Mouse (Mus musculus) left cerebral cortex, adult 18-20 months (tissue): ENCODE measurements around the gene Rybp. TPM values are rescaled to one million over a fixed set of nuclear protein-coding genes. Genes with fewer than 3 reads are reported as not detected.
A peak's percentile ranks its signal among the peaks of the same experiment; 100 is the strongest.

Experiments used
- DNase-seq, 2 experiments: peaks; one replicate each; pipeline ENCODE4 v3.0.0; 2021 to 2022; ENCODE audit warnings: low spot score in 2 of 2, mixed read lengths in 1 of 2
- long read RNA-seq, 2 experiments: library from polyadenylated mRNA; stranded (forward); transcript quantifications; one replicate each; pipeline ENCODE4 v2.0.0; 2021
- total RNA-seq, 2 experiments: library from RNA; stranded (reverse); gene quantifications; 2 replicates each; pipeline ENCODE4 v1.2.3; 2021

Rybp gene
- total RNA-seq, result 10 to 100 TPM; 48.7 to 59.4 TPM
- long read RNA-seq, experiment 1, partial matches to known transcripts, result 1 of 8 reads
- long read RNA-seq, experiment 1, other reads (novel, unspliced or antisense), result 7 of 8 reads
- long read RNA-seq, experiment 2, full-length matches to known transcripts, result 1 of 9 reads
- long read RNA-seq, experiment 2, partial matches to known transcripts, result 0 of 9 reads
- long read RNA-seq, experiment 2, other reads (novel, unspliced or antisense), result 8 of 9 reads

DNA sequence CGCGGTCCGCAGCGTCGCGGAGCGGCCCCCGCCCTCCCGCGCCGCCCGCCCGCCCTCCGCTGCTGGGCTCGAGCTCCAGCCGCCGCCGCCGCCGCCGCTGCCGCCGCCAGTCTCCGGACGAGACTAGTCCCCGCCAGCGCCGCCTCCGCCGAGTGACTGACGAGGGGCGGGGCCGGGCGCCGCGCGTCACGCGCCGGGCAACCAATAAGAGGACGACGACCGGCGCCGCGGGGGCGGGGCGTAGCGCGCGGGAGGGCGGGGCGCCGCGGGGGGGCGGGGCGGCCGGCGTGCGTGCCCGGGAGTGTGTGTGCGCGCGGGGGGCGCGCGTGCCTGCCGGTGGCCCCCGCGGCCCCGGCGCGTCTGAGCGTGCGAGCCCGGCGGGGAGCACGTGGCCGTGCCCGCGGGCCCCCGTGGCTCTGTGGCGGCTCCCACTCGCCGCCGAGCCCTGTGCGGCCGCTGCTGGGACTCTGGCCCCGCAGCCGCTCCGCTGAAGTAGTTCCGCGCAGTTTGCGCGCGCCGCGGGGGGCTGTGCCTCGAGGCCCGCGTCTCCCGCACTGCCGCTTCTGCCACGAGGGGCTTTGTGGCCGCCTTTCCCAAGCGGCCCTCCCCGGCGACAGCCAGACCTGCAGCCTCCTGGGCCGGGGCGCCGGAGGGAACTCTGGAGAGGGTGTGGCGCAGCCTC is at the start of gene Rybp:
Gene Rybp, minus strand, starts transcription at position 152 of the 682 bp plus-strand sequence.
- DNase-seq, result peak; percentile 90 to 96

DNA sequence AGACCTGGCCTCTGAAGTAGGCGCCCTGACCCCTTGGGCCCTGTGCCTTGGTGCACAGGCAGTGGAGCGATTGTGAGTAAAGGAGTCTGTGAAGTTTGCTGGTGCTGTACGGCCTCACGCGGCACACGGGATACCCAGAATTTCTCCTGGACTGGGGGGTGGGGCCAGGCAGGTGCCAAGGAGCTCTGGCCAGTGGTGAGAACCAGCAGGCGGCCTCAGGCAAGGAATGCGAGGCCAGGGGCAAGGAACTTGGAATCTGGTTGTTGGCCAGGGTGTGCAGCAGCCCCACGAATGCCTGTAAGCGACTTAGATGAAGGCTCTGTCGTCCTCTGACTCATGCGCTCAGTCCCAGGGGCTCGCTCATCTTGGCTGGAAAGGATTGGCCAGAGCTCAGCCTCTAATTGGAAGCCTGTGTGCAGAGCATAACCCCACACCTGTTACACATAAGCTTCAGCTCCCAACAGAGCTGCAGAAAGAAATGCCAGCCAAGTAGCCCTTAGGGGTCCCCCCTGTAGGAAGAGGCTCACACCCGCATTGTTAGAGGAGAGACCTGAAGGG is 49.4 kb upstream of the Rybp start:
- DNase-seq, result no peak

DNA sequence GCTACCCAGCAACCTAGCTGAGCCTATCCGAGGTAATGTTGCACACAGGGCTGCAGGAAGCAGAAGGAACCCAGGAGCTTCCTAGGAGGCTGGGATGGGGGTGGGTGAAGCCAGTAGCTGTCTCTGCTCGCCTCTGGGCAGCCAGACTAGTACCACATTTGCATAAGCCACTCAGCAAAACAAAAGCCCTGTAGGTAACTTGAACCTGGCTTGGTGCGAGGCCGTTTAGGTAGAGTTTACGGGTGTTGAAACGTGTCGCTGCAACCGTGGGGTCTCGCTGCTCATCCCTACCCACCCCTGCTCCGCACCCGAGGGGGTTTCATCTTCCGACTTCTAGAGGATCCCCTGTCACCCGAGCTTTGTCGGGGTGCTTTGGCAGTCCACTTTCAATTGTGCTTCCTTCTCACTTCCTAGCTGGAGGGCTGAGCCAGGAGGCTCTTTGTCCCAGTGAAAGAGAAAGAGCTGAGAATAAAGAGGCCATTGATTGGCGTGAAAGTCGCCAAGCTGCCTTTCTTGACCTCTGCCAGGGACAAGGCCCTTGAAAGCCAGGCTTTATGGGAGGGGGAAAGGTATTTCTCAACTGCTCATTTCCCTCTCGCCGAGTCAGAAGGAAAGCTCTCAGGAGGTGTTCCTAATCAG is 48.3 kb upstream of the Rybp start:
- no peak for DNase-seq

DNA sequence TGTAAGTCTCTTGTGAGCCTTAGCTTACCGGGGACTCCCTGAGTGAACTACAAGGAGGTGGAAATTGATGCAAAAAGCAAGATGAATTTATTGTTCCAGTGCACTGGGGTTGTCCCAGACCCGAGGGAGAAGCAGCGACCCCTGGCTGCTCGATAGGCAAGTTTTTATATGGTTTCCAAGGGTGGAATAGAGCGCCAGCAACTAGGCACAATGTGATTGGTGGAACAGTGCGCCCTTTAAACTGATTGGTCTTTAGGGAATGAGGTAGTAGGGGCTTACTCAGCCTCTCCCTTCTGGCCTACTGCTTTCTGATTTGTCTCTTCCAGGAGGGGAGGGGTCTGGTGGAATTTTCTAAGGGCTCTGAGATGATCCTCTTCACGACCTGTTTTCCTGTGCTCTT is 46.5 kb upstream of the Rybp start:
- DNase-seq, result no peak

DNA sequence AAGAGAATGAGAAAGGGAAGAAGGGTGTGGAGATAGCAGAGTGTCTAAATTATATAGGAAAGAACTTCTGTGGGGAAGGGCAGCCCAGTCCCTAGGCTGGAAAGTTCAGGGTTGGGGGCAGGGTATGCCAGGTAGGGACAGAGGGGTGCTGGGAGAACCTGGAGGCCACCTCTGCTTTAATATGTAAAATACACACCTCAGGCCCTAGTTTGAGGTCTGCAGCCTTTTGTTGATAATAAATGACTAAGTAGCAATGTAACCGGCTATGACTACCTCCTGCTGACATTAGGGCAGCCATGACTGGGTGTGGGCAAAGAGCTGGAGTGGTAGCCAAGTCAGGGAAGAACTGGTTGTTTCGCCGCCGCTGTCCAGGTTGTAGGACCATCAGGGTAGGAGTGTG is 45.2 kb upstream of the Rybp start:
- no peak for DNase-seq

DNA sequence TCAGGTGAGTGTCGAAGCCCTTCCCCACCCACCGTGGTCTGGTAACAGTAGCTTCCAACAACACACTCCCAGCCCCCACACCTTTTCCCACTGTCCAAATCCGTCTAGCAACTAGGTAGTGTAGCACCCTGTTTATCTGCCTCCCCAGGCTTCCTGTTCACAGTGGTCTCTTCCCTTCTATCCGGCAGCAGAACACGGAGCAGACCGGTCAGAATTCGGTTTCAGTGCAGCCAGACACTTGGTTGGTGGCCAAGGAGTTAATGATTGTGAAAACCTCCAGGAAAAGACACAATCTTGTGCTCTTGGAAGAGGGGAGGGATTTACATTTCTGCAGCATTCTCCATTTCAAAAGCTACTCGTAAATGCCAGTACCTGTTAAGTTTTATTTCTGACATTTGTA is 44.3 kb upstream of the Rybp start:
- DNase-seq, result no peak

DNA sequence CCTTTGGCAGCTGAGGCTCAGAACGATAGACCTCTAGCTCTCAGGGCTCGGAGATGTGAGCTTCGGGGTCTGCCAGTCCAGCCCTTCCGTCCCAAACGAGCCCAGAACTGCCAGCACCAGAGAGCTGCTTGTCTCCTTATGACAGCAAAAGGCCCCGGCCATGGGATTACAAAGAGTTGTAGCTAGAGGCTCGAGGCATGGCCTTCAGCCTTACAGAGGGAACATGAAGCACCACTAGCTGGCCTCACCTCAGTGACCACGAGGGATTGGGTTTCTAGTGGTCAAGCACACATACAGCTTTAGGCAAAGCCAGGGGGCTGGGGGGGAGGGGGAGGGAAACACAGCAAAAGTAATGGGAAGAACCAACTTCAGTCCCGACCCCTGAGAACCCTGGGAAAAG is 43.8 kb upstream of the Rybp start:
- DNase-seq, result no peak

DNA sequence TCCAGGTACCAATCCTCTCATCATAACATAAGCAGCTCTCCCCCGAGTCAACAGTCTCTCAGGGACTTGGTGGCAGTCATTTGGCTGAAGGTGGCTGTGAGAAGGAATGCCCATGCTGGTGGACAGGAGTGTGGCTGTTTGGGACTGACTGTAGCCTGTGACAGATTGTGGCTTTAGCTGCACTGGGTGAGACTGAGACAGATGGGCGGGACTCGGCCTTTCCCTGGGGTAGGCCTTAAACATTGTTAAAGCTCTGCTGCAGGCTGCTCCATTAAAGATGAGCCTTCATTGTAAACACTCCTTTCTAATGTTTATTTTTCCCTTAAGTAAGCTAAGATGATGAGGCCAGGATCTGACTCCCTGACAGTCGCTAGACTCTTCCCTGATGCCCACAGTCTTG is 42.3 kb upstream of the Rybp start:
- DNase-seq, result no peak

DNA sequence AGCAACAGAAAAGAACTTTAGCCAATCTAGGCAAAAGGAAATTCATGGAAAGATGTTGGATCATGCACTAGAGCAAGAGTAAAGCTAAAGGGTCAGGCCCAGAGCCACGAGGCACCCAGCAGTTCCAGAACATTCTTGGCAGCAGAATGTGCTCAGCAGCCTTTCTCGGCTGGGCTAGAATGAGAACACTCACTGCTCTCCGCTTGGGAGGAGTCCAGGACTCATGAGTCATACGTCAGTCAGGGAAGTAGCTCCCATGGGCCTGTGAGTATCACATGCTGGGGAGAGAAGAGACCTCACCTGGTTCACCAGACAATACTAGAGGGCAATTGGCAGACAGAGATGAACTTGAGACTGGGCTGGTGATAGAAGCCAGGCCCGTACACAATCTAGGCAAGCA is 39.8 kb upstream of the Rybp start:
- DNase-seq, result peak; percentile 63 to 76

DNA sequence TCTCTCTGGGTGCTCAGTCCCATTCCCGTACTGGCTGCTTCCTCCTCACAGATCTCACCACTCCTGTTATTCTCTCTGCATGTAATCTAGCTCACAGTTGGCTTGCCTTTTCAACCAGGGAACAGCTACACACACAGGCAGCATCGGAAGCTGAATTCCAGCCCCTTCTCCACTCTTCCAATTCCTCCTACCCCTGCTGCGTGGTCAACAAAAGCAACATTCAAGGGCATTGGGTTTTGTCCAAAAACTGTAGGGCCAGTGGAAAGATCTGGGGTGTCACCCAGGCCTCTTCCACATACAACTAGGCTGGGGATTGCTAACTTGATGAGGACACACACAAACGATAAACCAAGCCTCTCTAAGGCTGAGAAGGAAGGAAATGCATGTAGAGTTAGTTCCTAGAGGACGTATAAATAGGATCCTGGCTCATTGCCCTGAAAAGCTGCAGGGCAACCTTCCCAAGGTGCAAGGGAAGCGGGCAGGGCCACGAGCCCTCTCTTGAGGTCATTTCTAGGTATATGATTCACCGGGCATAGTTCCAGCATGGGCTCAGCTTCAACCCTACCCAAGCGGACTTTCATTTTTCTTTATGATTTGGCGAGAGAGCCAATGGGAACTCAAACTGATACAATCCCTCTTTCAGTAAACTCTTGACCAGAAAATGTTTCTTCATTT is 36.6 kb upstream of the Rybp start:
- DNase-seq, result no peak

DNA sequence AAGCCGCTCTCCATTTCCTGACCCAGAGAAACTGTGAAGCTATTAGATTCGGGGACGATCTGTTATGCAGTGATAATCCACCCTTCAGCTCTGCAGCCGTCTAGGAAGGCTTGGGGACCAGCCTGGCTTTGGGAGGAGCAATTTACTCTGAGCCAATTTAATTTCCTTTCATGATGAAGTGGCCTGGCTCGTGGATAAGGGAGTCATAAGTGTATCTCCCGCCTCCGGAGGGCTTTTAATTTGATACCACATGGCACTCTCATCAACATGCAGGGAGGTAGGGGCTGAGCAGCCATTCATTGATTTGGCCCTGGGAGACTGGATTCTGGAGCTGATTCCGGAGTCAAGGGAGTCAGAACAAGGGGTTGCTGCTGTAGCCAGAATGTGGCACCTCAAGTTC is 35.3 kb upstream of the Rybp start:
- no peak for DNase-seq

DNA sequence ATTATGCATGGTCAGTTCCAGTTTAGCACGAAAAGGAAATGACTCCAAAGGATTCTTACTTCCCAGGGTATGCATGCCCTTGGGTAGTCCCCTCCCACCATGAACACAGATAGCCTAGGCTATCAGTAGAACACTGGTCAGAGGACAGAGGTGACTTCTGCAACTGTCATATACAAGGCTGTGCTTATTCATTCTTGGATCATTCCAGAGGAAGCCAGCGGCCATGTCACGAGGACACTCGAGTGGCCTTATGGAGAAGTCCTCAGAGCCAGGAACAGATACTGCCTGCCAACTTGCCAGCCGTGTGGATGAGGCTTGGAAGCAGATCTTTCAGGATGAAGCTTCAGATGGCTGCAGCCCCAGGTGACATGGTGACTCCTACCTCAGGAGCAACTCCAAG is 34.9 kb upstream of the Rybp start:
- DNase-seq, result no peak

DNA sequence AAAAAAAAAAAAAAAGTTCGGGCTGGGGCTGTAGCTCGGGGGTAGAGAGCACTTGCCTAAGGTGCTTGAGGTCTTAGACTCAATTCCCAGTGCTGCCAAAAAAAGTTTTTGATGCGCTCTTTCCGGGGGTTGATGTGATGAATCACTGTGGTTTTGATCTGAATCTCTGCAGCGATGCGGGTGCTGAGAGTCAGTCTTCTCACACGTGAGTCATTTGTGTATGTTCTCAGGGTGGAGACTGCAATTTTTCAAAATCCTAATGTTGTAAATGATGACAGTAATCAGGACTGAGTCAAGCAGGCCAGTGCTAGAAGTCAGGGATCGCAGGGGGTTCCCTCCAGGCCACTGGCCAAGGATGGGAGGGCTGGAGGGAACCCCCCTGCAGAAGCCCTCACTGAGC is 26.9 kb upstream of the Rybp start:
- DNase-seq, result no peak

DNA sequence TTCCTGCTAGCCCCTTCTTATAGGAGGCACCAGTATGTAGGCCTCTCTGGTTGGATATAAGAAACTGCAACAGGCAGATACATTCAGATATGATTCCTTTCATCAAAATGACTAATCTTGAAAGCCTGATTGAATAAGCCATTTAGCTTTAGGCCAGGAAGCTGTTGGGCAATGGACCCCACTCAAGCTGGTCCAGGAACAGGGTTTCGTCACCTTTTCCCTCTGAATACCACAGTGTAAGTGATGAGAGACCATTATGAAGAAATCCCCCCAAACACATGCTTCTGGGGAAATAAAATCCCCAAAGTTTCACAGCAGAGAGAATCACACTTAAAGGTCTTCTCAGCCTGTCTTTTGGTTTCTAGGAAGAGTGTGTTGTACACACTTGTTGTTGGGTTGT is 23.9 kb upstream of the Rybp start:
- DNase-seq, result no peak

DNA sequence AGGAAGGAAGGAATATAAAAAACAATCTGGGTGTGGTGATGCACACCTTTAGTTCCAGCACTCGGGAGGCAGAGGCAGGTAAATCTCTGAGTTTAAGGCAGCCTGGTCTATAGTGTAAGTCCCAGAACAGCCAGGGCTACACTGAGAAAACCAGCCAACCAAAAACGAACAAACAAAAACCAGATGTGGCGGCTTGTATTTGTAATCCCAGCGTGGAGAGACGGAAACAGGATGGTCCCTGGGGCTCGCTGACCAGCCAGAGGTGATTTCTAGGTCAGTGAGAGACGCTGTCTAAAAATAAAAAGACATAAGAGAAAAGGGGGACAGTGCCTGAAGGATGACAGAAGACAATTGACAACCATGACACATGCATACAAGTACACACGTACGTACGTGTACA is 17.5 kb upstream of the Rybp start:
- no peak for DNase-seq

DNA sequence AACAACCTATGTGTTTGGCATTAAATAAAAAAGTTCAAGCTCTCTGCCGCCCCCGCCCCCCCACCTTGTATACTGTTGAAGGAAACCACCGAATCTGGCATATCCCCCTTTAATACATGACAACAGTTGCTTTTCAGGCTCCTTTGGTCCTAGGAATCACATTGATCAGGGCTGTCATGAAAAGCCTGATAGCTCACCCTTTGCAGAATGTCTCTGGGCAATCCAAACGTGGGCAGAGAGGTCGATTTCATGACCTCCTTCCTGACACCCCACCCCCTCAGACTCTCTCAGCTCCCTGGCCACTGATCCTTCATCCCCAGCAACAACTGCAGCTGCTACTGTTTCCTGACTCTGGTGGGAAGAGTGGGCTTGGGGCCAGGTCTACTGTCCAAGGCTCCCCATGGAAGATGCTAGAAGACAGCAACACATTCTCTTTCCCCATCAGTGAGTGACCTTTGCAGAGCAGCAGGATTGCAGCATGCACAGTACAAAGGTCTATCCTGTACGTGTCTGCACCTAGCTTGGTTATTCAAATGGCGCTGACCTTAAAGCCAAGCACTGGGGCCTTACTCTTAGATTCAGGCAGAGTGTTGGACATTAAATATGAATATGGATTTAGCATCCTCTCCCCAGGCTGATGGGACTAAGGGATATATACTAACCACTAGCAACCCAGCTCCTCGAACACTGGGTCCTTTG is 14.3 kb upstream of the Rybp start:
- no peak for DNase-seq

DNA sequence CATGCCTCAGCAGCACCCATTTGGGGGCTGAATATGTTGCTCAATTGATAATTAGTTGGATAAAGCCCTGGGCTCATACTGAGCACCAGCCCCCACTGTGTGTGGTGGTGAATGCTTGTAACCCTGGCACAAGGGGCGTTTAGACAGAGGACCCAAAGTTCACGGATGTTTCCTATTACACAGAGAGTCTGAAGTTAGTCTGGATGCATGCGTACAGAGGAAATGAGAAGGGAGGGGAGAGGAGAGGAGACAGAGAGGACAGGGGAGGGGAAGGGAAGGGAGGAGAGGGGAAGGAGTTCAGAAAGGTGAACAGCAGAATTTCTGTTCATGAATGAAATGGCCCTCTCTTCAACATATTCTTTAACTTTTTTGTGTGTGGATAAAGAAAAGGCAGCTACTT is 13.5 kb upstream of the Rybp start:
- DNase-seq, result no peak

DNA sequence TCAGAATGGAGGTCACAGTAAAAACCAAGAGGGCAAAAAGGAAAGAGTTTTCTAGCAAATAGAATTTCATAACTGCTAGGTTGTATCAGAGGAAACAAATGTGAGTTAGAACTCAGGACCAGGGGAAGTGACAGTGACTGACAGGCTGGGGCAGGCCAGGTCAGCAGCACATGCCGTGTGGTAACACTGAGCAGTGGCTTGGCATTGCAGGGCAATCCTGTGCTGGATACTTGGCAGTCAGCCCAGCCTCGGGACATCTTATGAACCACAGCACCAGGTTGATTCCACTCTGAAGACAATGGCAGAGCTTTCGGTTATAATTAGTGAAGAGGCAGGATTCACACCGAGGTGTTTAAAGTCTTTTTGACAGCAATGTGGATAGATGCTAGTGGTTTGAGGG is 11.7 kb upstream of the Rybp start:
- no peak for DNase-seq

DNA sequence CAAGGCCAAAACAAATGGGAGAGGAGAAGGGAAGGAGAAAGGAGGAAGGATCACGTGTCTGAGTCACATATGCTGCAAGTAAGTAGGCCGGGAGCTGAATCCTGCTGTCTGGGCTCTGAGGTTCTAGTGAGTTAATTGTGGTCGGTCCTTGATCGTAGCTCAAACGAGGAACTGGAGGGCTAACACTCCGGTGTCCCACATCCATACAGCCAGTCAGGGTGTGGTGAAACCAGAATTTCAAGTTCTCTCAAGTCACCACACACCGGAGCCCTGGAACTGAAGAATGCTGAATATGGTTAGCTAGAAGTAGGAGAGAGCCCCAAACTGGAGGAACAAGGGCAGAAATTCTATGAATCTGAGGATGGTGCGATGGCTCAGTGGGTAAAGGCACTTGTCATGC is 10.3 kb upstream of the Rybp start:
- DNase-seq, result no peak

DNA sequence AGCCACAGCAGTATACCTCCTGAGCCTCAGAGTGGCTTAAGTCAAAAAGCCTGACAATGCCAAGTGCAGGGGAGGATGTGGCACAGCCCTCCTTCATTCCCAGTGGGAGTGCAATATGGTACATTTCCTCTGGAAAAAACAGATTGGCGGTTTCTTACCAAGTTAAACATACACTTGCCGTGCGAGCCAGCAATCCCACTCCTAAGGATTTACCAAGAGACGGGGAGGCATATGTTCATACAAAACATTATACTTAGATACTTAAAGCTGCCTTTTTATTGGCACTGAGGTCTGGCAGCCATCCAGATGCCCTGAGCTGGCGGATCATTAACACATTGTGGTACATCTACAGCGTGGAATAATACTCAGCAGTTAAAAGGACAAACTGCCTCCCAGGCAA is 5.1 kb upstream of the Rybp start:
- peak; percentile 44 to 54 for DNase-seq

DNA sequence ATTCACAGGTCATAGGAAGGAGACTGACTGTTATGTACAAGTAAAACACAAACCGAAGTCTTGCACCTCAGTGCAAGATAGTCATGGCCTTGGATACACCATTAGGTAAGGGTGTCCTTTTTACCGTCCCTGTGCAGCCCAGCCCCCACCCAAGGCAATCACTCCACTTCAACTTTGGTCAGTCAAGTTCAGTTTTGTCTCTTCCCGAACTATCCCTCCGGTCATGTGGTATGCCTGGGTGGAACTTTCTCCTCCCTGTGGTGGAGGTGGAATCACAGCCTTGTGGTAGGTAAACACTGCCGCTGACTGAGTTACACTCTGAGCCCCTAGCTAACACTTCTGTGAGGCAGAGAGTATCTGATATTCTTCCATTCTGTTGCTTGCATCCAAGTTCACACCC is 1.8 kb upstream of the Rybp start:
- DNase-seq, result no peak

DNA sequence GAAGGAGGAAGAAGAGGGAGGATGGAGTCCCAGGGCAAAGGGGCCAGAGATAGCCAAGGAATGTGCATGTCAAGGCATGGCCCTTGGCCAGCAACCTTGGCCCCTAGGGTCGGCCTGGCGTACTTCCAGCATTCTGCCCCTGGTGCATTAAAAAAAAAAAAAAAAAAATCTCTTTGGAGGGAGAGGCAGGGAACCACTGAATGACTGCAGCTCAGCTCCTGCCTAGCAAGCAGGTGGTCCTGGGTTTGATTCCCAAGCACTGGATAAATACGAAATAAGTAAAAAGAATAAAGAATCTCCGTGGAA is 1.4 kb upstream of the Rybp start:
- no peak for DNase-seq
